Mouse (Mus musculus) spleen, adult 2 months (tissue): ENCODE data around the gene Primpol.

Source experiments
- CTCF ChIP-seq: fragments of 200-500 bp; IDR thresholded peaks from 2 replicates; pipeline ENCODE4 v1.5.1; 2011; ENCODE audit warnings: mild to moderate bottlenecking, inconsistent platforms; ENCODE audit not compliant: insufficient read depth, insufficient read length, insufficient replicate concordance; ENCODE audit errors: extremely low read depth
- POLR2A ChIP-seq: fragments of 200-500 bp; IDR thresholded peaks from 2 replicates; pipeline ENCODE4 v1.6.1; 2011; ENCODE audit warnings: low read depth, low read length, inconsistent platforms

GRCm38 (mm10) chr8:46598114-46598513 is 18.9 kb downstream of the Primpol start:
- no peak for TF ChIP-seq CTCF
- TF ChIP-seq POLR2A: no peak
